Mouse (Mus musculus): ENCODE data around the gene Arhgdia. TPM values are rescaled to one million over a fixed set of nuclear protein-coding genes. Genes with fewer than 3 reads are reported as not detected.
A peak's percentile ranks its signal among the peaks of the same experiment; 100 is the strongest.
"Not testable (repeated sequence)": the region's sequence is repeated elsewhere in the genome, so short reads cannot be mapped to it uniquely, and the experiment has no call there.

Arhgdia gene
- total RNA-seq, 2 experiments from 2014 or later, result 193 to 401 TPM

GRCm38 (mm10) chr11:120615167-120615566 lies 33.7 kb upstream of the Arhgdia start:
- no peak for ATAC-seq (replicated peaks; ENCODE audit: poor library complexity)

GRCm38 (mm10) chr11:120613976-120614375 lies 32.6 kb upstream of the Arhgdia start:
- no peak for ATAC-seq (replicated peaks; ENCODE audit: poor library complexity)

GRCm38 (mm10) chr11:120613481-120613972 lies 32.1 kb upstream of the Arhgdia start:
- ATAC-seq (replicated peaks; ENCODE audit: poor library complexity), result no peak

GRCm38 (mm10) chr11:120612763-120613162 lies 31.3 kb upstream of the Arhgdia start:
- ATAC-seq (replicated peaks; ENCODE audit: poor library complexity), result peak; percentile 80

- no peak for ATAC-seq (replicated peaks; ENCODE audit: poor library complexity)
Observed at GRCm38 (mm10) chr11:120610477-120611046, 29.1 kb upstream of the Arhgdia start.

- ATAC-seq (replicated peaks; ENCODE audit: poor library complexity), result peak; percentile 42; the same call in 1 of the 2 replicates
Observed at GRCm38 (mm10) chr11:120609250-120609649, 27.8 kb upstream of the Arhgdia start.

- no peak for ATAC-seq (replicated peaks; ENCODE audit: poor library complexity)
Observed at GRCm38 (mm10) chr11:120608241-120609034, 27.0 kb upstream of the Arhgdia start, which contains the start of gene Npb. Gene Npb, plus strand, starts transcription at chr11:120608477.

- no peak for ATAC-seq (replicated peaks; ENCODE audit: poor library complexity)
Observed at GRCm38 (mm10) chr11:120606764-120607163, 25.3 kb upstream of the Arhgdia start.

- ATAC-seq (replicated peaks; ENCODE audit: poor library complexity), result no peak
Observed at GRCm38 (mm10) chr11:120605667-120606066, 24.2 kb upstream of the Arhgdia start.

- ATAC-seq (replicated peaks; ENCODE audit: poor library complexity), result no peak
Observed at GRCm38 (mm10) chr11:120603545-120603944, 22.1 kb upstream of the Arhgdia start.

- no peak for ATAC-seq (replicated peaks; ENCODE audit: poor library complexity)
Observed at GRCm38 (mm10) chr11:120600716-120601115, 19.3 kb upstream of the Arhgdia start.

- no peak for ATAC-seq (replicated peaks; ENCODE audit: poor library complexity)
Observed at GRCm38 (mm10) chr11:120598990-120599549, 17.6 kb upstream of the Arhgdia start.

- ATAC-seq (replicated peaks; ENCODE audit: poor library complexity), result peak; percentile 93
Observed at GRCm38 (mm10) chr11:120598283-120598989, 17.0 kb upstream of the Arhgdia start, which contains the start of the genes Alyref and Anapc11. Gene Alyref, minus strand, starts transcription at chr11:120598365. Gene Anapc11, plus strand, starts transcription at chr11:120598421.

GRCm38 (mm10) chr11:120597240-120598235 lies 16.1 kb upstream of the Arhgdia start:
- 0 out of 2 replicates have a peak, but pooled peaks have one; percentile 4 for ATAC-seq (replicated peaks; ENCODE audit: poor library complexity)

GRCm38 (mm10) chr11:120588531-120588930 lies 7.1 kb upstream of the Arhgdia start:
- peak; percentile 81 for ATAC-seq (replicated peaks; ENCODE audit: poor library complexity)

GRCm38 (mm10) chr11:120583937-120584336 lies 2.5 kb upstream of the Arhgdia start:
- no peak for ATAC-seq (replicated peaks; ENCODE audit: poor library complexity)

GRCm38 (mm10) chr11:120582982-120583293 lies 1.5 kb upstream of the Arhgdia start:
- ATAC-seq (replicated peaks; ENCODE audit: poor library complexity), result not testable (repeated sequence)

GRCm38 (mm10) chr11:120582268-120582981 lies 1.0 kb upstream of the Arhgdia start:
- ATAC-seq (replicated peaks; ENCODE audit: poor library complexity), result peak; percentile 40

GRCm38 (mm10) chr11:120580871-120581331 lies 523 bp downstream of the Arhgdia start:
- ATAC-seq (replicated peaks; ENCODE audit: poor library complexity), result 0 out of 2 replicates have a peak, but pooled peaks have one; percentile 15

Measured in megakaryocyte progenitor cell, adult 5-6 weeks (primary cell).